Mouse (Mus musculus): Measurements from ENCODE around the gene Prrt1. TPM values are rescaled to one million over a fixed set of nuclear protein-coding genes. Genes with fewer than 3 reads are reported as not detected.

Gene Prrt1
- polyA plus RNA-seq, 1 experiment from 2014 or later = 39.4 TPM

DNA sequence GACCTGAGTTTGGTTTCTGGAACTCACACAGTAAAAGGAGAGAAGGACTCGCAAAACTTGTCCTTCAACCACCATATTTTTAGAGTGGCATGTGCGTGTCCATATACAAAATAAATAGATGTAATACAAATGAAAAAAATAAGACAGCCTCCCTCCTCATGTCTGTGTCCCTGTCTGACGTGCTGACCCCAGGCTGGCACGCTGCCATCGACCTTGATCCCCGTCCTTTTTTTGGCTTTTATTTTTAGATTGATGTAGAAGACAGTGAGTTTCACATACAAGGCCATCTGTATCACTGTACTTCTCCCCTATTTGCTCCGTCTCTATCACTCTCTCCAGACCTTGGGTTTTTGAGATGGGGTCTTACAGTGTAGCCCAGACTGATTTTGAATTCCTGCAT lies 35.1 kb downstream of the Prrt1 start:
- DNase-seq (ENCODE audit: low spot score) = no peak

- no peak for DNase-seq (ENCODE audit: low spot score)
Observed at GRCm38 (mm10) chr17:34670235-34670634, 40.9 kb downstream of the Prrt1 start, which contains the start of gene Tnxb. Gene Tnxb (plus strand): TSS chr17:34670535.

- no peak for DNase-seq (ENCODE audit: low spot score)
Observed at GRCm38 (mm10) chr17:34671151-34672066, 42.1 kb downstream of the Prrt1 start.

- DNase-seq (ENCODE audit: low spot score) = no peak
Observed at GRCm38 (mm10) chr17:34672246-34672792, 43.0 kb downstream of the Prrt1 start.

DNA sequence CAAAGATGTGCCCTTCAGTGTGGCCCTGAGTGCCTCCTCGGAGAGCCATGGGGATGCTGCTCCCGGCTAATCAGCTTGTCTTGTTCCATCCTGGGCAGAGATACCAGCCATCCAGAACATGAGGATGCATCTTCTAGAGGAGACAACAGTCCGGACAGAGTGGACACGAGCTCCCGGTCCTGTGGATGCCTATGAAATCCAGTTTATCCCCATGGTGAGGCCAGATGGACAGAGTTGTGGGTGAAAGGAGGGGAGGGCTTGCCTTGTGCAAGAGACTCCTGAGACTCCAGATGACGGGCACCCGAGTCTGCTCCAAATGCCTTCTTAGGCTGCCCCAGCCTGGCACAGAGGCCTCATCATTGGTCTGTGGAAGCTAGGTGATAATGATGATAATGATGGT lies 43.8 kb downstream of the Prrt1 start:
- no peak for DNase-seq (ENCODE audit: low spot score)

DNA sequence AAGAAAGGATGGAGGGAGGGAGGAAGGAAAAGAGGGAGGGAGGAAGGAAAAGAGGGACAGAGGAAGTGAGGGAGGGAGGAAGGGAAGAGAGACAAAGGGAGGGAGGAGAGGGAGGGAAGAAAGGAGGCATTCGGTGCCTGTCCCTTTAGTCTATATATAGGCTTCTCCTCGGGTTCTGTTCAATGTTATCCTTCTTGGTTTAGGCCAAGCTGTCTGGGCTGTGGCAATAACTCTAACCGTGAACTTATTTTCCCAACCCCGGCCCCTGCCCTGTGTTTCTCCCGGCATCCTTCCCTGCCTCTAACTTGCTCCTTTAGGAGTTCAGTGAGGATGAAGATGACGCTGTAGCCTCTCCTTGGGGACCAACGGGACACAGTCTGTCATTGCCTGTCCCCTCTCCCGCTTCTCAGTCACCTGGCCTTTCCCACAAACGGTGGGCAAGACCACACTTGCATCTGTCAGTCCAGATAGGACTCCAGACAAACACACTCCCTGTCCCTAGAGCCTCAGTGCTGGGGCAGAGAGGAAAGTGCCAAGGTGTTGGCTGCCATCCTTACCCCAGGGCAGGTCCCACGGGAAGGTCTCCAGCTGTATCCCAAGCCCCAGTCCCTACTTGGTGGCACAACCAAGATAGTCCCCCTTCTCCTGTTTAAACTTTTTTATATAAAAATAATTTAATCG lies 45.3 kb downstream of the Prrt1 start:
- DNase-seq (ENCODE audit: low spot score) = no peak

- no peak for DNase-seq (ENCODE audit: low spot score)
Observed at GRCm38 (mm10) chr17:34675205-34676092, 46.1 kb downstream of the Prrt1 start.

GRCm38 (mm10) chr17:34676093-34676460 lies 46.7 kb downstream of the Prrt1 start:
- no peak for DNase-seq (ENCODE audit: low spot score)

- DNase-seq (ENCODE audit: low spot score) = no peak
Observed at GRCm38 (mm10) chr17:34676671-34677070, 47.3 kb downstream of the Prrt1 start.

- no peak for DNase-seq (ENCODE audit: low spot score)
Observed at GRCm38 (mm10) chr17:34680191-34680590, 50.9 kb downstream of the Prrt1 start.

GRCm38 (mm10) chr17:34680621-34681020 lies 51.3 kb downstream of the Prrt1 start:
- DNase-seq (ENCODE audit: low spot score) = no peak

DNA sequence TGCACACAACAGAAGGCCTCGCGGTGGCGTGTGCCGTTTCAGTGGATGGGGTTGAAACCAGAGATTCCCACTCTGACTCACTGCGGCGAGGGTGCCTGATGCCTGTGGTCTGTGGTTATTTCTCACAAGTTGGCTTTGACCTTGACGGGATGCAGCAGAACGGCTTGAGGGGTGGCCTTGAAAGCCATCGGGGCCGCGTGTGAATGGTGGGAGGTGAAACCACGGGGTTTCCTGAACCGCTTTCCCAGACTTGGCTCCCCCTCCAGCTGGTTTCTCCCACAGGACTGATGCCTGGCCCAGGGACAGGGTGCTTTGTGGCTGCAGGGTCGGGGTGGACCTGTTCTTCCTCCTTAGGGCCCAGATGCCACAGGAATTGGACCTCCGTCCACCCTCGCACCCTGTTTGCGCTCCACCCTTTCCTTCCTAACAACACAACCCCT lies 51.8 kb downstream of the Prrt1 start:
- DNase-seq (ENCODE audit: low spot score) = no peak

GRCm38 (mm10) chr17:34681881-34682536 lies 52.7 kb downstream of the Prrt1 start:
- no peak for DNase-seq (ENCODE audit: low spot score)

Other genes starting within 250 kb of the Prrt1 start
- 0.71 and 0.94 TPM in 2 replicates for gene BC051142, start 230.7 kb upstream of the Prrt1 start, polyA plus RNA-seq (2015; fragmentation: Nextera tagmentation; extraction: Ambion mirVana)
- gene Btnl4, start 152.2 kb upstream of the Prrt1 start, polyA plus RNA-seq (2015; fragmentation: Nextera tagmentation; extraction: Ambion mirVana) = 0.09 and 0.13 TPM in 2 replicates
- gene Btnl6, start 112.2 kb upstream of the Prrt1 start, polyA plus RNA-seq (2015; fragmentation: Nextera tagmentation; extraction: Ambion mirVana) = 0.12 and 0.20 TPM in 2 replicates
- gene Notch4, start 65.3 kb upstream of the Prrt1 start, polyA plus RNA-seq (2015; fragmentation: Nextera tagmentation; extraction: Ambion mirVana) = 1.4 and 2.0 TPM in 2 replicates
- 228 and 241 TPM in 2 replicates for gene Gpsm3, start 39.7 kb upstream of the Prrt1 start, polyA plus RNA-seq (2015; fragmentation: Nextera tagmentation; extraction: Ambion mirVana)
- 10.4 and 13.3 TPM in 2 replicates for gene Pbx2, start 38.3 kb upstream of the Prrt1 start, polyA plus RNA-seq (2015; fragmentation: Nextera tagmentation; extraction: Ambion mirVana)
- gene Ager, start 31.7 kb upstream of the Prrt1 start, polyA plus RNA-seq (2015; fragmentation: Nextera tagmentation; extraction: Ambion mirVana) = 2.5 and 4.0 TPM in 2 replicates
- gene Rnf5, start 25.8 kb upstream of the Prrt1 start, polyA plus RNA-seq (2015; fragmentation: Nextera tagmentation; extraction: Ambion mirVana) = 135 and 144 TPM in 2 replicates
- 37.5 and 44.9 TPM in 2 replicates for gene Agpat1, start 25.3 kb upstream of the Prrt1 start, polyA plus RNA-seq (2015; fragmentation: Nextera tagmentation; extraction: Ambion mirVana)
- 3.1 and 3.3 TPM in 2 replicates for gene Egfl8, start 13.6 kb upstream of the Prrt1 start, polyA plus RNA-seq (2015; fragmentation: Nextera tagmentation; extraction: Ambion mirVana)
- gene Ppt2, start 1.0 kb upstream of the Prrt1 start, polyA plus RNA-seq (2015; fragmentation: Nextera tagmentation; extraction: Ambion mirVana) = 38.4 and 45.5 TPM in 2 replicates
- 12.5 TPM in 2 replicates for gene Fkbpl, start 15.2 kb downstream of the Prrt1 start, polyA plus RNA-seq (2015; fragmentation: Nextera tagmentation; extraction: Ambion mirVana)
- gene Atf6b, start 17.6 kb downstream of the Prrt1 start, polyA plus RNA-seq (2015; fragmentation: Nextera tagmentation; extraction: Ambion mirVana) = 56.6 and 60.8 TPM in 2 replicates
- gene Tnxb, start 41.0 kb downstream of the Prrt1 start, polyA plus RNA-seq (2015; fragmentation: Nextera tagmentation; extraction: Ambion mirVana) = 0.54 and 0.59 TPM in 2 replicates
- gene C4b, start 114.3 kb downstream of the Prrt1 start, polyA plus RNA-seq (2015; fragmentation: Nextera tagmentation; extraction: Ambion mirVana) = 0.32 and 0.49 TPM in 2 replicates
- not detected in 2 replicates for gene Cyp21a1, start 175.0 kb downstream of the Prrt1 start, polyA plus RNA-seq (2015; fragmentation: Nextera tagmentation; extraction: Ambion mirVana)
- gene Stk19, start 207.4 kb downstream of the Prrt1 start, polyA plus RNA-seq (2015; fragmentation: Nextera tagmentation; extraction: Ambion mirVana) = 39.3 and 48.6 TPM in 2 replicates
- gene Dxo, start 207.5 kb downstream of the Prrt1 start, polyA plus RNA-seq (2015; fragmentation: Nextera tagmentation; extraction: Ambion mirVana) = 48.8 and 53.3 TPM in 2 replicates
- gene Skiv2l, start 220.7 kb downstream of the Prrt1 start, polyA plus RNA-seq (2015; fragmentation: Nextera tagmentation; extraction: Ambion mirVana) = 49.7 and 50.1 TPM in 2 replicates
- gene Nelfe, start 220.9 kb downstream of the Prrt1 start, polyA plus RNA-seq (2015; fragmentation: Nextera tagmentation; extraction: Ambion mirVana) = 82.4 and 88.6 TPM in 2 replicates
- 5.2 and 6.2 TPM in 2 replicates for gene Cfb, start 233.0 kb downstream of the Prrt1 start, polyA plus RNA-seq (2015; fragmentation: Nextera tagmentation; extraction: Ambion mirVana)
- gene Zbtb12, start 249.9 kb downstream of the Prrt1 start, polyA plus RNA-seq (2015; fragmentation: Nextera tagmentation; extraction: Ambion mirVana) = 1.6 and 1.7 TPM in 2 replicates

Measured in thymus, postnatal 0 days (tissue).